Mouse (Mus musculus): ENCODE results near the gene Olfr1241.

Gene Olfr1241

DNA sequence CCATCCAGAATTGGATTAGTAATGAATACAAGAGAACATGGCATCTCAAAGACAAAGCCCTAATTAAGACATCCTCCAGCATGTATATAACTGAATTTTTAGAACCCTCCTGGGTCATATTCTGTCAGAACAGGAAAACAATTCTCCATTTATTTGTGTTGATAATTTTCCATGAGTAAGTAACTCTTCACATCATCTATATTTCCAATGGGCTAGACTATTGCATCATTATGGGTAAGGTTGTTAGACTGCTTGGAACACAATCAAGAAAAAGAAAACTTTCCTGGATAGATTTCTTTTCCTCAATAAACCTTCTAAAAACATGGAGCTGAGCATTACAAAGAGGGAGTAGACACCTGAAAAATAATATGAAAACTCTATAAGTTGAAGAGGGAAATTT is at the start of gene Olfr1241:
Gene Olfr1241 (minus strand): TSS at position 101 of the 400 bp plus-strand sequence.
- DNase-seq (ENCODE audit: low read depth, low spot score), result no peak

DNA sequence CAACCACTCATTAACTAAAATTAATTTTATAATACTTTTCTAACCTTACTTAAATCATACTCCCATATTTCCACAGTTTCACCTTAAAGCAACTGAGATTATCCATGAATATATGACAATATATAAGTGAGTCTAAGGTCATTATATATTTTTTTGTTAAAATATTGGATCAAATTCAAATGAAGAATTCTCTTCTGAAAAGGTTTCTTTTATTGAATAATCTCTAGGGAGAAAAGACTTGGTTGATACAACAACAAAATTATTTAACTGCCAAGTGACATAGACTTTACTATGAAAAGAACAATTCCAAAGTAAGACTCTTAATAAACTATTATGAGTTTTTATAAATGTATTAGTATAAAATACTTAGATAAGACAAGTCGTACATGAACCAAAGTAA is 44.5 kb upstream of the Olfr1241 start, which contains the start of gene Olfr1243:
Gene Olfr1243 (minus strand): TSS at position 101 of the 400 bp plus-strand sequence.
- DNase-seq (ENCODE audit: low read depth, low spot score), result no peak

DNA sequence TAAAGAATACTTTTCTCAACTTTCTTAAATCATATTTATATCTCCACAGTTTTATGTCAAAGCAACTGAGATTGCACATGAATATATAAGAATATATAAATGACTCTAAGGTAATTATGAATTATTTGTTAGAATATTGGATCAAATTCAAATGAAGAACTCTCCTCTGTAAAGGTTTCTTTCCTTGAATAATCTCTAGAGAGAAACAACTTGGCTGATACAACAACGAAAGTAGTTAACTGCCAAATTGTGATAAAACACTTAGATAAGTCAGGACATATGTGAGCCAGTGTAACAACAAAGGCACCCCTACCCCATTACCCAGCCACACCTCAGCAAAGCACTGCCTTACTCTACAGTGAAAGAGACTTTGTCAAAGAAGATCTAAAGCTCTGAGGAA is 11.3 kb upstream of the Olfr1241 start, which contains the start of gene Olfr1242:
Gene Olfr1242 (minus strand): TSS at position 101 of the 400 bp plus-strand sequence.
- no peak for DNase-seq (ENCODE audit: low read depth, low spot score)

DNA sequence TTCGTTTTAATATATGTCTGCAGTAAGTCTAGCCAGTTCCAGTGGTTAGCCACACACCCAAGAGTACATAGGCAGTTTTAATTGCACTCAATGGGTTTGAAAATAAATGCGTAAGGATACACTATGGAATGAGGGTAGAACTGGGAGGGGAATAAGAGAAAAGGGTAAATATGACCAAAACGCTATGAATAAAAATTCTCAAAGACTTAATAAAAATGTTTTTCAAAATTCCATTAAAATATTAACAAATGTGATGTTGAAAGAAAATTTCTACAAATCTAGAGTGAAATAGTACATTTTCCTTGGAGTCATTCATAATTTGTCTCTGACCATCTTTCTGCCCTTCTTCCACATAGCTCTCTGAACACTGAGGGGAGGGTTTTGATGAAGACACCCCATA is 44.0 kb downstream of the Olfr1241 start, which contains the start of gene Olfr1240:
Gene Olfr1240 (minus strand): TSS at position 101 of the 400 bp plus-strand sequence.
- DNase-seq (ENCODE audit: low read depth, low spot score), result no peak
